ENCODE assay signal across 8 mouse cellular contexts in the genomic region with DNA sequence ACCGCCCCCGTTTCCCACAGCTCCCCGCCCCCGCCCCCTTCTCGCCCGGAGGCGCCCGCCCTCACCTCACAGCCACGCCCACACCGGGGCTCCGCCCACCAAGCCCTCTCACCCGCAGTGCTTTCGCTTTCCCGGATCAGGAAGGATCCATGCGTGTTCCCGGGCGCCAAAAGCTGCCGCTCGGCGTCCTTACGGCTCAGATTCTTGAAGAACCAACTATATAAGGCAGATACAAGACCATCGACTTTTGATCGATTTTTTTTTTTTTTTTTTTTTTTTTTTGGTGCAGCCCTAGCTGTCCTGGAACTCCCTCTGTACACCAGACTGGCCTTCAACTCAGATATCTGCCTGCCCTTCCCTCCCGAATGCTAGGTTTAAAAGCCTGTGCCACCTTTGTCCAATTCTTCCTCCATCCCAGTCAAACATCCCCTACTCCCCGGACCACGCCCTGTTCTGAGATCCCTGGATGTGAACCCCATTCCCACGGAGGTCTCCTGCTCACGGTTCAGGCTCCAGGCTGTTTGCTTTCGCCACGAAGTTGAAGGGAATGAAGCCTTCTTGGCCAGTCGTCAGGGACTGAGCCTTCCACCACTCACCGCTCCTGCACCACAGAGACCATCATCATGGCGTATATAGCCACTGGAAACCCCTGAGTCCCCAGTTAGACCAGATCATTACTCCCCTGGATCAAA. TPM values are rescaled to one million over a fixed set of nuclear protein-coding genes. Genes with fewer than 3 reads are reported as not detected.
A peak's percentile ranks its signal among the peaks of the same experiment; 100 is the strongest.
DNase-seq lines count a peak whose midpoint lies in the region; ATAC-seq lines count a peak whose summit lies in the region.

No protein-coding gene starts in this region.

- DNase-seq in WW6 (ENCODE audit: low read depth, low spot score): peak; percentile 85
- peak; percentile 66 to 83 for DNase-seq in cerebellum, postnatal 4 days (ENCODE audit: low spot score in 2 of 2)
- DNase-seq in frontal cortex, postnatal 36 days (ENCODE audit: low spot score in 2 of 2): peak; percentile 70 to 76
- peak; percentile 76 for DNase-seq in left cerebral cortex, adult 11 months (ENCODE audit: low spot score)
- peak; percentile 95 for DNase-seq in lung, postnatal 36 days
- DNase-seq in retina, embryonic 14.5 days (ENCODE audit: low spot score): peak; percentile 94
- peak; percentile 93 to 94 for DNase-seq in thymus, postnatal 36 days

- H3K4me2 ChIP-seq in hindbrain, embryonic 15.5 days: peak overlapping the region; percentile 83

- H3K36me3 ChIP-seq in hindbrain, embryonic 15.5 days: no peaks in the 10 kb centered on the region

- peak; percentile 79 for ATAC-seq in hindbrain, embryonic 15.5 days (ENCODE audit: low FRiP score, low read depth)

- H3K9me3 ChIP-seq in hindbrain, embryonic 15.5 days: no peaks in the 10 kb centered on the region

- H3K4me1 ChIP-seq in hindbrain, embryonic 15.5 days (replicated peaks): peaks cover 22% of the 10 kb centered on the region

- WGBS in hindbrain, embryonic 15.5 days: 9% methylated on average over 32 of the region's 33 CpGs

- H3K27me3 ChIP-seq in hindbrain, embryonic 15.5 days: no peaks in the 10 kb centered on the region

- H3K4me3 ChIP-seq in hindbrain, embryonic 15.5 days: peak overlapping the region; percentile 44

- peak overlapping the region; percentile 86 for H3K27ac ChIP-seq in hindbrain, embryonic 15.5 days (replicated peaks)

- peak overlapping the region; percentile 54 for H3K9ac ChIP-seq in hindbrain, embryonic 15.5 days

RNA-seq across cellular contexts. Expression of a gene that starts 14.2 kb away (rescaled TPM):
- polyA plus RNA-seq in hindbrain, embryonic 15.5 days (2015; fragmentation: Nextera tagmentation; extraction: Ambion mirVana): 84.7 and 92.2 TPM in 2 replicates

RNA-seq across cellular contexts. Expression of a gene that starts 16.8 kb away (rescaled TPM):
- polyA plus RNA-seq in hindbrain, embryonic 15.5 days (2015; fragmentation: Nextera tagmentation; extraction: Ambion mirVana): 11.7 and 13.6 TPM in 2 replicates

RNA-seq across cellular contexts. Expression of a gene that starts 21.7 kb away (rescaled TPM):
- 0.24 and 0.34 TPM in 2 replicates for polyA plus RNA-seq in hindbrain, embryonic 15.5 days (2015; fragmentation: Nextera tagmentation; extraction: Ambion mirVana)

RNA-seq across cellular contexts. Expression of a gene that starts 43.3 kb away (rescaled TPM):
- 1,671 and 1,849 TPM in 2 replicates for polyA plus RNA-seq in hindbrain, embryonic 15.5 days (2015; fragmentation: Nextera tagmentation; extraction: Ambion mirVana)

RNA-seq across cellular contexts. Expression of a gene that starts 43.8 kb away (rescaled TPM):
- polyA plus RNA-seq in hindbrain, embryonic 15.5 days (2015; fragmentation: Nextera tagmentation; extraction: Ambion mirVana): 203 and 206 TPM in 2 replicates

Comparison
In these comparisons a context has a peak if more than half of its experiments do, and no peak if none do; other contexts are left out.
1. Peak in every context shown above with its lines: DNase-seq, ATAC-seq, H3K4me3 ChIP-seq and H3K27ac ChIP-seq.